Mouse (Mus musculus) CH12.LX (cell line): Measurements from ENCODE around the gene Anpep. TPM values are rescaled to one million over a fixed set of nuclear protein-coding genes. Genes with fewer than 3 reads are reported as not detected.

ENCODE experiments used
- DNase-seq: peaks from one replicate; pipeline ENCODE4 v3.0.0-alpha.2; 2013; ENCODE audit errors: extremely low read depth
- H3K27ac ChIP-seq: 2 replicates; pipeline ENCODE4 v1.5.1; 2012; ENCODE audit warnings: low read depth, mild to moderate bottlenecking, control low read depth, moderate library complexity; ENCODE audit not compliant: insufficient read depth
- H3K27me3 ChIP-seq: replicated peaks from 2 replicates; pipeline ENCODE3; 2012; ENCODE audit warnings: inconsistent platforms
- H3K36me3 ChIP-seq, 2 experiments: replicated peaks in 1 of 2; 2 replicates each; pipeline versions ENCODE3 to v1.6.1; 2012; ENCODE audit warnings: inconsistent platforms in 1 of 2, low read length in 1 of 2, mild to moderate bottlenecking in 1 of 2, mixed read lengths in 1 of 2, moderate library complexity in 1 of 2; ENCODE audit not compliant: control insufficient read depth in 1 of 2, insufficient read depth in 1 of 2
- H3K4me1 ChIP-seq, 2 experiments: 2 replicates each; pipeline ENCODE4 v1.6.1; 2012; ENCODE audit warnings: inconsistent platforms in 1 of 2, moderate library complexity in 1 of 2; ENCODE audit not compliant: insufficient read depth in 2 of 2, control insufficient read depth in 1 of 2
- H3K4me2 ChIP-seq: 2 replicates; pipeline ENCODE4 v1.6.1; 2012; ENCODE audit warnings: low read depth, mild to moderate bottlenecking, control low read depth; ENCODE audit not compliant: poor library complexity, insufficient read depth, severe bottlenecking
- H3K4me3 ChIP-seq, 3 experiments: fragments of 150-350 bp in 1 of 3; sonication (generic) in 1 of 3; replicated peaks in 1 of 3; 2 replicates each; pipeline versions ENCODE3 to v1.5.1; 2011 to 2012; ENCODE audit warnings: low read depth in 2 of 3, low read length in 2 of 3, mild to moderate bottlenecking in 2 of 3, moderate library complexity in 2 of 3, control low read depth in 1 of 3, improper control_type of control experiment in 1 of 3, inconsistent platforms in 1 of 3, mixed read lengths in 1 of 3; ENCODE audit not compliant: poor library complexity in 1 of 3
- H3K79me2 ChIP-seq: replicated peaks from 2 replicates; pipeline ENCODE4 v1.6.1; 2012; ENCODE audit warnings: mild to moderate bottlenecking, moderate library complexity; ENCODE audit not compliant: control insufficient read depth, poor library complexity, insufficient read depth, severe bottlenecking; ENCODE audit errors: extremely low read depth
- H3K9ac ChIP-seq: 2 replicates; pipeline ENCODE4 v1.6.1; 2012; ENCODE audit warnings: low read depth, mild to moderate bottlenecking, control low read depth, moderate library complexity; ENCODE audit not compliant: insufficient read depth
- H3K9me3 ChIP-seq: replicated peaks from 2 replicates; pipeline ENCODE3; 2012; ENCODE audit warnings: low read length, inconsistent platforms, mixed read lengths
- BHLHE40 ChIP-seq: IDR thresholded peaks from 2 replicates; pipeline ENCODE4 v1.6.1; 2011; ENCODE audit warnings: mild to moderate bottlenecking, low read depth, low read length, improper control_type of control experiment
- CHD2 ChIP-seq: IDR thresholded peaks from 2 replicates; pipeline ENCODE4 v1.6.1; 2011; ENCODE audit warnings: low read length, improper control_type of control experiment
- E2F4 ChIP-seq: IDR thresholded peaks from 2 replicates; pipeline ENCODE4 v1.6.1; 2011; ENCODE audit warnings: low read depth, low read length, improper control_type of control experiment; ENCODE audit not compliant: insufficient replicate concordance
- HCFC1 ChIP-seq: IDR thresholded peaks from 2 replicates; pipeline ENCODE4 v1.6.1; 2012; ENCODE audit warnings: low read depth, mild to moderate bottlenecking, inconsistent platforms, low read length, improper control_type of control experiment
- IRF4 ChIP-seq: IDR thresholded peaks from 2 replicates; pipeline ENCODE4 v1.6.1; 2014; ENCODE audit warnings: low read depth, mild to moderate bottlenecking, inconsistent platforms, low read length, improper control_type of control experiment
- JUN ChIP-seq: IDR thresholded peaks from 2 replicates; pipeline ENCODE4 v1.6.1; 2011; ENCODE audit warnings: low read depth, mild to moderate bottlenecking, low read length, improper control_type of control experiment, moderate library complexity; ENCODE audit not compliant: insufficient read depth
- JUND ChIP-seq: conservative IDR thresholded peaks from 2 replicates; pipeline ENCODE4 v1.6.1; 2011; ENCODE audit warnings: low read depth, low read length, improper control_type of control experiment
- MAFK ChIP-seq: IDR thresholded peaks from 2 replicates; pipeline ENCODE4 v1.6.1; 2011; ENCODE audit warnings: low read length, improper control_type of control experiment; ENCODE audit not compliant: insufficient replicate concordance
- MAX ChIP-seq: IDR thresholded peaks from 2 replicates; pipeline ENCODE4 v1.6.1; 2011; ENCODE audit warnings: low read length, improper control_type of control experiment
- MYC ChIP-seq: IDR thresholded peaks from 2 replicates; pipeline ENCODE4 v1.6.1; 2011; ENCODE audit warnings: low read depth, mild to moderate bottlenecking, improper control_type of control experiment, low read length
- NELFE ChIP-seq: IDR thresholded peaks from 2 replicates; pipeline ENCODE4 v1.6.1; 2011; ENCODE audit warnings: low read depth, low read length, improper control_type of control experiment
- NRF1 ChIP-seq: IDR thresholded peaks from 2 replicates; pipeline ENCODE4 v1.6.1; 2014; ENCODE audit warnings: low read depth, mild to moderate bottlenecking, inconsistent platforms, low read length, improper control_type of control experiment, moderate library complexity
- PAX5 ChIP-seq: IDR thresholded peaks from 2 replicates; pipeline ENCODE4 v1.6.1; 2012; ENCODE audit warnings: low read length, inconsistent platforms, mixed read lengths
- RAD21 ChIP-seq: IDR thresholded peaks from 2 replicates; pipeline ENCODE4 v1.6.1; 2011; ENCODE audit warnings: low read depth, mild to moderate bottlenecking, low read length, improper control_type of control experiment, moderate library complexity
- RCOR1 ChIP-seq: conservative IDR thresholded peaks from 2 replicates; pipeline ENCODE4 v1.6.1; 2012; ENCODE audit warnings: low read depth, mild to moderate bottlenecking, inconsistent platforms, low read length, improper control_type of control experiment
- SIN3A ChIP-seq: IDR thresholded peaks from 2 replicates; pipeline ENCODE4 v1.6.1; 2012; ENCODE audit warnings: low read length, improper control_type of control experiment, inconsistent platforms
- SMC3 ChIP-seq: IDR thresholded peaks from 2 replicates; pipeline ENCODE4 v1.6.1; 2011; ENCODE audit warnings: low read depth, low read length, improper control_type of control experiment
- TBP ChIP-seq: conservative IDR thresholded peaks from 2 replicates; pipeline ENCODE4 v1.6.1; 2011; ENCODE audit warnings: low read depth, low read length, improper control_type of control experiment
- TCF12 ChIP-seq: IDR thresholded peaks from 2 replicates; pipeline ENCODE4 v1.6.1; 2014; ENCODE audit warnings: low read depth, mild to moderate bottlenecking, inconsistent platforms, low read length, improper control_type of control experiment
- UBTF ChIP-seq: IDR thresholded peaks from 2 replicates; pipeline ENCODE4 v1.6.1; 2012; ENCODE audit warnings: low read depth, mild to moderate bottlenecking, inconsistent platforms, low read length, improper control_type of control experiment, moderate library complexity
- USF1 ChIP-seq: IDR thresholded peaks from 2 replicates; pipeline ENCODE4 v1.6.1; 2014; ENCODE audit warnings: low read depth, mild to moderate bottlenecking, inconsistent platforms, low read length, improper control_type of control experiment
- USF2 ChIP-seq: conservative IDR thresholded peaks from 2 replicates; pipeline ENCODE4 v1.6.1; 2011; ENCODE audit warnings: low read depth, low read length, improper control_type of control experiment
- ZMIZ1 ChIP-seq: IDR thresholded peaks from 2 replicates; pipeline ENCODE4 v1.6.1; 2012; ENCODE audit warnings: low read depth, mild to moderate bottlenecking, inconsistent platforms, low read length, improper control_type of control experiment
- ZNF384 ChIP-seq: IDR thresholded peaks from 2 replicates; pipeline ENCODE4 v1.6.1; 2012; ENCODE audit warnings: low read depth, low read length, improper control_type of control experiment, inconsistent platforms
- dilution Hi-C: fragments of 300-500 bp; cut with MboI; formaldehyde crosslinking; loops from 2 replicates; pipeline ENCODE4 v1.14.3; 2020; ENCODE audit warnings: low sequenced_read_pairs; ENCODE audit not compliant: extremely low pct_unique_long_range_greater_than_20kb, extremely low pct_ligation_motif_present
- in situ Hi-C: fragments of 300-500 bp; cut with MboI; formaldehyde crosslinking; loops from 3 replicates; pipeline ENCODE4 v1.14.3; 2019; ENCODE audit warnings: low sequenced_read_pairs, low pct_ligation_motif_present, low pct_unique_long_range_greater_than_20kb, mixed read lengths
- polyA plus RNA-seq: library from polyadenylated mRNA; unstranded; fragments of >175 nt; gene quantifications from 2 replicates; pipeline ENCODE4 v1.2.1, GENCODE M21; 2012; ENCODE audit warnings: low read depth; ENCODE audit not compliant: insufficient read length
- total RNA-seq, 2 experiments: library from RNA; depleted of rRNA; stranded (reverse); fragments of 300-350 nt in 1 of 2; fragments of >200 nt in 1 of 2; gene quantifications; 2 replicates each; pipeline ENCODE4 v1.2.3; 2012 to 2014

Anpep gene
- total and polyA plus RNA-seq, 3 experiments = 0.25 to 0.60 TPM; not detected in 1

GRCm38 (mm10) chr7:79831145-79831544 lies 29.7 kb downstream of the Anpep start:
- H3K4me3 ChIP-seq = no peak overlapping the region
- in situ Hi-C loops (no loop called here), dilution Hi-C loops (no loop called here)

GRCm38 (mm10) chr7:79828341-79828740 lies 32.5 kb downstream of the Anpep start:
- no peak overlapping the region for H3K27ac ChIP-seq
- no peak overlapping the region for H3K4me2 ChIP-seq
- TF ChIP-seq NRF1 = no peak
- no peak for TF ChIP-seq USF1
- TF ChIP-seq CHD2 = no peak
- no peak for TF ChIP-seq SIN3A
- no peak for TF ChIP-seq MYC
- no peak for TF ChIP-seq USF2
- no peaks in the 10 kb centered on the region for H3K9me3 ChIP-seq
- in situ Hi-C loops (no loop called here), dilution Hi-C loops (no loop called here)
- no peaks in the 10 kb centered on the region for H3K79me2 ChIP-seq
- no peaks in the 10 kb centered on the region for H3K4me1 ChIP-seq
- H3K9ac ChIP-seq = no peak overlapping the region
- no peaks in the 10 kb centered on the region for H3K36me3 ChIP-seq
- DNase-seq = no peak
- H3K27me3 ChIP-seq = peaks cover 13% of the 10 kb centered on the region
- H3K4me3 ChIP-seq = no peak overlapping the region

More at GRCm38 (mm10) chr7:79831145-79831544, 29.7 kb downstream of the Anpep start:
- Histone ChIP-seq H3K9me3 (no peaks in the 10 kb centered on the region), H3K79me2 (no peaks in the 10 kb centered on the region), H3K27me3 (peaks cover 2% of the 10 kb centered on the region), H3K4me1 (no peaks in the 10 kb centered on the region), H3K9ac (no peak overlapping the region), H3K4me2 (no peak overlapping the region), H3K36me3 (no peaks in the 10 kb centered on the region), H3K27ac (no peak overlapping the region)
- TF ChIP-seq MAFK (no peak), NELFE (no peak), ZNF384 (no peak)
- no peak for DNase-seq

- Histone ChIP-seq H3K79me2 (no peaks in the 10 kb centered on the region), H3K4me3 (no peak overlapping the region), H3K9ac (no peak overlapping the region), H3K27me3 (peaks cover 27% of the 10 kb centered on the region), H3K9me3 (no peaks in the 10 kb centered on the region), H3K27ac (no peak overlapping the region), H3K36me3 (no peaks in the 10 kb centered on the region), H3K4me1 (no peaks in the 10 kb centered on the region), H3K4me2 (no peak overlapping the region)
- in situ Hi-C loops (no loop called here), dilution Hi-C loops (no loop called here)
- TF ChIP-seq MAFK (no peak), PAX5 (no peak), JUND (no peak), RAD21 (no peak), SMC3 (no peak), JUN (no peak), CHD2 (no peak), ZMIZ1 (no peak), E2F4 (no peak), UBTF (no peak), TCF12 (no peak), RCOR1 (no peak), HCFC1 (no peak), MAX (no peak), BHLHE40 (no peak), NELFE (no peak), IRF4 (no peak), TBP (no peak)
- no peak for DNase-seq
These were observed 38.7 kb downstream of the Anpep start for GRCm38 (mm10) chr7:79822092-79822695.
